Mouse (Mus musculus) hindbrain, embryonic 16.5 days (tissue): Measurements from ENCODE around the gene Abca3. TPM values are rescaled to one million over a fixed set of nuclear protein-coding genes. Genes with fewer than 3 reads are reported as not detected.
A peak's percentile ranks its signal among the peaks of the same experiment; 100 is the strongest.
"Not testable (repeated sequence)": the region's sequence is repeated elsewhere in the genome, so short reads cannot be mapped to it uniquely, and the experiment has no call there.

Experiments
- ATAC-seq: fragments of 200-750 bp; cut with Nextera tagmentation; 2 replicates; pipeline ENCODE4 v1.8.0; 2017; ENCODE audit warnings: moderate TSS enrichment, moderate library complexity
- H3K27ac ChIP-seq: fragments of 300-500 bp; sonication (generic); 2 replicates; pipeline ENCODE4 v1.5.1; 2014; ENCODE audit warnings: low read depth, mild to moderate bottlenecking, control low read depth, low read length, moderate library complexity
- H3K27me3 ChIP-seq: fragments of 300-500 bp; sonication (generic); replicated peaks from 2 replicates; pipeline ENCODE4 v1.6.1; 2014; ENCODE audit warnings: low read length; ENCODE audit not compliant: control insufficient read depth, insufficient read depth
- H3K36me3 ChIP-seq: fragments of 300-500 bp; sonication (generic); 2 replicates; pipeline ENCODE4 v1.6.1; 2014; ENCODE audit warnings: mild to moderate bottlenecking, low read length, moderate library complexity, mixed read lengths; ENCODE audit not compliant: control insufficient read depth, insufficient read depth
- H3K4me1 ChIP-seq: fragments of 300-500 bp; sonication (generic); 2 replicates; pipeline ENCODE4 v1.6.1; 2014; ENCODE audit warnings: low read depth, low read length; ENCODE audit not compliant: control insufficient read depth, insufficient read depth
- H3K4me2 ChIP-seq: fragments of 300-500 bp; sonication (generic); 2 replicates; pipeline ENCODE4 v1.6.1; 2014; ENCODE audit warnings: mild to moderate bottlenecking, low read length, control low read depth, moderate library complexity
- H3K4me3 ChIP-seq: fragments of 300-500 bp; sonication (generic); 2 replicates; pipeline ENCODE4 v1.5.1; 2014; ENCODE audit warnings: mild to moderate bottlenecking, low read length, control low read depth, moderate library complexity
- H3K9ac ChIP-seq: fragments of 300-500 bp; sonication (generic); 2 replicates; pipeline ENCODE4 v1.6.1; 2014; ENCODE audit warnings: low read depth, mild to moderate bottlenecking, control low read depth, low read length, moderate library complexity
- H3K9me3 ChIP-seq: fragments of 300-500 bp; sonication (generic); 2 replicates; pipeline ENCODE4 v1.6.1; 2014; ENCODE audit warnings: mild to moderate bottlenecking, low read length, moderate library complexity; ENCODE audit not compliant: control insufficient read depth
- WGBS: fragments of 180-500 bp; shearing (Covaris S2); extraction: QIAGEN DNeasy Blood & Tissue Kit; methylation state at CpG from one replicate; pipeline ENCODE4 v1.1.7; 2014; 5-methylcytosine and 5-hydroxymethylcytosine counted together
- polyA plus RNA-seq: library from polyadenylated mRNA; unstranded; fragments of >200 nt; fragmentation: Nextera tagmentation; extraction: Ambion mirVana; gene quantifications from 2 replicates; pipeline ENCODE4 v1.2.1, GENCODE M21; 2015

Gene Abca3
- polyA plus RNA-seq, 1 experiment from 2014 or later = 30.1 TPM

DNA sequence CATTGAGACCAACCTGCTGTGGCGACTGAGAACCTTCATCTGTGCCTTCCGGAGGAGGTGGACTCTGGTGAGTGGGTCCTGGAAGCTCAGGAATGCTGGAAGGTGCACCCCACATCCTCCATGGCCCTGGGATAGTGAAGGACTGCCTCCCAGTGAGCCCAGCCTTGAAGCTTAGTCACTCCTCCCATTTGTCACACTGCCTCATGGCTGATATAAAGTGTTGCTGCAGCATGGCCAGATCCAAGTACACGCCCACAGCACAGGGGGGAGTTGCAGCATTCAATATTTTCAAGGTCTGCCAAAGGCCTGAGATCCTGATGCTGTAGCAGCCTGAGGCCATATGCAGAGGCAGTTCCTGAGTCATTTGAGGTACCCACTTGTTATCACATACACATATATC is 50.6 kb downstream of the Abca3 start:
- H3K4me2 ChIP-seq = no peak overlapping the region
- H3K36me3 ChIP-seq = peaks cover 43% of the 10 kb centered on the region
- no peak overlapping the region for H3K9ac ChIP-seq
- no peak for ATAC-seq
- H3K4me3 ChIP-seq = no peak overlapping the region
- WGBS = 79% methylated on average over 3 of the region's 3 CpGs
- H3K4me1 ChIP-seq = no peaks in the 10 kb centered on the region
- no peaks in the 10 kb centered on the region for H3K9me3 ChIP-seq
- no peak overlapping the region for H3K27ac ChIP-seq
- no peaks in the 10 kb centered on the region for H3K27me3 ChIP-seq

- Histone ChIP-seq H3K27ac (no peak overlapping the region), H3K4me2 (no peak overlapping the region), H3K27me3 (no peaks in the 10 kb centered on the region), H3K4me3 (no peak overlapping the region), H3K4me1 (no peaks in the 10 kb centered on the region), H3K36me3 (peaks cover 25% of the 10 kb centered on the region), H3K9ac (no peak overlapping the region), H3K9me3 (no peaks in the 10 kb centered on the region)
- no peak for ATAC-seq
- WGBS = 89% methylated on average over 12 of the region's 12 CpGs
These were observed 55.5 kb downstream of the Abca3 start for GRCm38 (mm10) chr17:24407116-24407803.

DNA sequence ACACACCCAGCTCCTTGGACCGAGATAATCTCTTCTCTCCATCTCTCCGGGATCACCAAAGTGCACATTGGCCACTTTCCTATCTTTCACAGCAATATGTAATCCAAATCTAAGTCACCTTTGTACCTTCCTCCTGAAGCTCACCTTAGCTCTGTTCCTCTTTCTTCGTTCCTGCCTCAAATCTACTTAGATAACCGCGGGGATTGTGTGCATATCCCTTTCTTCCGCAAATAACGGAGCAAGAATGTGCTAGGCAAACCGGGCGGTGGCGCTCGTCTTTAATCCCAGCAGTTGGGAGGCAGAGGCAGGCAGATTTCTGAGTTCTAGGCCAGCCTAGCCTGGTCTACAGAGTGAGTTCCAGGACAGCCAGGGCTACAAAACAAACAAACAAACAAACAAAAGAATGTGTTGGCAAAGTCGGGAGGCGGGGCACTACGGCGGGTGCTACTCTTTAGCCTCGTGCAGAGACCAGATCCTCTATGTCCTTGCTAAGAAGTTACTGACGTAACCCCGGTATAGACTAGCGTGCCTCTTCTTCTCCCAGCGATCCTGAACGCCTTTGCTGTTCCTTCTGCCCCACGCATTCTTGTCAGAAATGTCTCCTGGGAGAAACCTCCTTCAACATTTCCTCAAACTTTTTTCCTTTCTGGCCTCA is 61.9 kb downstream of the Abca3 start:
- H3K9ac ChIP-seq = peak overlapping the region; percentile 63
- peak overlapping the region; percentile 86 for H3K4me3 ChIP-seq
- no peaks in the 10 kb centered on the region for H3K9me3 ChIP-seq
- ATAC-seq = peak; percentile 44
- H3K4me1 ChIP-seq = peaks cover 23% of the 10 kb centered on the region
- H3K4me2 ChIP-seq = peak overlapping the region; percentile 95
- H3K27ac ChIP-seq = peak overlapping the region; percentile 91
- H3K36me3 ChIP-seq = peaks cover 12% of the 10 kb centered on the region
- 35% methylated on average over 22 of the region's 22 CpGs for whole genome bisulfite sequencing
- no peaks in the 10 kb centered on the region for H3K27me3 ChIP-seq

- Histone ChIP-seq H3K9me3 (no peaks in the 10 kb centered on the region), H3K4me1 (peaks cover 23% of the 10 kb centered on the region), H3K27ac (peak within 1 kb of the TSS; percentile 91), H3K36me3 (peaks cover 7% of the 10 kb centered on the region), H3K4me3 (peak within 1 kb of the TSS; percentile 86), H3K4me2 (peak within 1 kb of the TSS; percentile 95), H3K27me3 (no peaks in the 10 kb centered on the region), H3K9ac (peak within 1 kb of the TSS; percentile 90)
- WGBS = under 1% methylated on average over 62 of the region's 64 CpGs
- peak; percentile 97 for ATAC-seq
These were observed 62.7 kb downstream of the Abca3 start, which contains the start of gene Rnps1 for GRCm38 (mm10) chr17:24414230-24414976. Gene Rnps1 (plus strand): TSS chr17:24414565.

DNA sequence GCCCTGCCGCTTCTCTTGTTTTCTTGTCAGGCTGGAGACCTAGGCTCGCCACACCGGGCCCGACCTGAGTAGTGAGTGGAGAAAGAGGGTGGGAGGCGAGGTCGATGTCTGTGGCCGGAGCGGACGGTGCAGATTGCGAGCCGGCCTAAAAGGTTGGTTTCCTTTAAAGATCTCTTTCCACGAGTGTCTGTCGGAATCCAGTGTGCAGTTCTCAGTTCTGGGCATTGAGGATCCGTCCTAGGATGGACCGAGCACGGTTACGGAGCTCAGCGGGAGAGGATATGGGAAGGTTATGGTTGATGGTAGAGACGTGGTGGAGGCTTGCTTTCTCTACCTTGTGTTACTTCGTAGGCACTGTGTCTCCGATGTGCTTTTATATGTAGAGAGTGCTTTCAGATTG is 63.3 kb downstream of the Abca3 start:
- Histone ChIP-seq H3K4me2 (peak overlapping the region; percentile 95), H3K27me3 (no peaks in the 10 kb centered on the region), H3K4me3 (peak overlapping the region; percentile 86), H3K9ac (peak overlapping the region; percentile 90), H3K36me3 (peaks cover 10% of the 10 kb centered on the region), H3K27ac (peak overlapping the region; percentile 91), H3K9me3 (no peaks in the 10 kb centered on the region), H3K4me1 (peaks cover 23% of the 10 kb centered on the region)
- no peak for ATAC-seq
- 0% methylated on average over 21 of the region's 21 CpGs for WGBS

DNA sequence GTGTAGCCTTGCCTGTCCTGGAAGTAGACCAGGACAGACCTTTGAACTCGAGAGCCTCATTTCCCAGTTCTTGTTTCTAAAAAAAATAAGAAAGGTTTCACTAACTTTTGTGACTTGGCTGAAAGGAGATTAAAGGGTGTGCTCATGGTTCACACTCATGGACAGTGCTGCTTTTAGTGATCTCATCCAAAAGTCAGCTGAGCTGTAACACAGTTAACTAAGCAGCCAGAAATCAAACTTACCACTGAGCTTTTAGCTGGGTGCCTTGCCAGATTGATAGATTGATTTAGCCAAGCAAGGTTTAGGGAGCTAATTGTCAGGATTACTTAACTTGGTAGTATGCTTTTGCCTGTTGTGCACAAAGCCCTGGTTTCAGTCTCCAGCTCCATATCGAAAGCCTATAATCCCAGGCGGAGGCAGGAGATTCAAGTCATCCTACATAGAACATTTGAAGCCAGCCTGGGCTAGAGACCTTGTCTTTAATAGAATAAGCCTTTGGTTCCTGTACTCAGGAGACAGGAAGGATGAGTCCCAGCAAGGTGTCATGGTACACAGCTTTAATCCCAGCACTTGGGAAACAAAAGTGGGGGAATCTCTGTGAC is 64.4 kb downstream of the Abca3 start:
- Histone ChIP-seq H3K27me3 (no peaks in the 10 kb centered on the region), H3K9ac (no peak overlapping the region), H3K4me1 (peaks cover 23% of the 10 kb centered on the region), H3K9me3 (no peaks in the 10 kb centered on the region), H3K36me3 (peaks cover 21% of the 10 kb centered on the region), H3K4me3 (no peak overlapping the region; the same call in 1 of the 2 replicates), H3K27ac (no peak overlapping the region), H3K4me2 (peak overlapping the region; percentile 95)
- WGBS = 92% methylated on average over 3 of the region's 3 CpGs
- ATAC-seq = no peak

DNA sequence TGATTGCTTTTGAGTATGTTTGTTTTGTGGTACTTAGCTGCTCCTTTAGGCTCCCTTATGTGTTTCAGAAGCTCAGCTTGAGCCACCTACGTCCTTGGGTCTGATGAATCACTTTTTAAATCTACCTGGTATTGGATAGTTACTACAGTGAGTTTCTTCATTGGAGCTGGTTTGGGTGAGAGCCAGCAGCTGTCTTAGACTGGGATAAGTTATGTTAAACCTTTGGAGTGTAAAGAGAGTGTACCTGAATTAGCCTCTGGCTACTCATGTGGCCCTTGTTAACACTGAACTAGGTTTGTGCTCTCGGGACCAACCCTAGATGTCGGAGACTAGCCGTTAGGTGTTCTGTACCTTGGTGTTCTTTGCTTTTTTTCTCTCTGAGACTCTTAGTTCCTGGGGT is 71.4 kb downstream of the Abca3 start:
- whole genome bisulfite sequencing = 93% methylated on average over 4 of the region's 4 CpGs
- H3K36me3 ChIP-seq = peaks cover 42% of the 10 kb centered on the region

GRCm38 (mm10) chr17:24424489-24424888 is 72.7 kb downstream of the Abca3 start:
- 94% methylated on average over 5 of the region's 5 CpGs for WGBS
- no peak overlapping the region for H3K9ac ChIP-seq
- H3K27me3 ChIP-seq = no peaks in the 10 kb centered on the region
- H3K4me2 ChIP-seq = no peak overlapping the region
- peaks cover 38% of the 10 kb centered on the region for H3K36me3 ChIP-seq
- no peaks in the 10 kb centered on the region for H3K9me3 ChIP-seq
- H3K27ac ChIP-seq = no peak overlapping the region
- H3K4me3 ChIP-seq = no peak overlapping the region
- ATAC-seq = no peak
- H3K4me1 ChIP-seq = peaks cover 6% of the 10 kb centered on the region

More for the DNA sequence above, 71.4 kb downstream of the Abca3 start:
- ATAC-seq = no peak
- Histone ChIP-seq H3K9ac (no peak overlapping the region), H3K27ac (no peak overlapping the region), H3K4me1 (peaks cover 6% of the 10 kb centered on the region), H3K9me3 (no peaks in the 10 kb centered on the region), H3K4me2 (no peak overlapping the region), H3K27me3 (no peaks in the 10 kb centered on the region), H3K4me3 (no peak overlapping the region)

DNA sequence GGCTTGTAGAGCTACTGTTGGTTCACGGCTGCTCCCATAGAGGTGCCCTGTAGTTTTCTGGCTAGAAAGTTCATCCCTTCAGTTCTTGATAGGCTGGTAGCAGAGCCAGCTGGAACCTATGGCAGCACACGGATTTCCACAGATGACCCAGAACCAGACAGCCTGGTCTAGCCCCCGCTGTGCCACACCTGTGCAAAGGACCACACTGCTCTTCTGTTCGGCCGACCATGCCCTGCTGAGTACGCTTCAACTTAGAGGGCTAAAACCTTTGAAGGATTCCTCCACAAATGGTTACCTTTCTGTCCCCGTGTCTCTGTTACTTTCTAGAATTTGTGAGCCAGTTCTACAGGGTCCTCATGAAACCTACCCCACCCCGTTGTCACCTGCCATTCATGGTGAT is 73.6 kb downstream of the Abca3 start:
- peaks cover 30% of the 10 kb centered on the region for H3K36me3 ChIP-seq
- ATAC-seq, H3K4me1 ChIP-seq, H3K27ac ChIP-seq, H3K4me2 ChIP-seq, H3K9me3 ChIP-seq, H3K4me3 ChIP-seq, H3K9ac ChIP-seq, H3K27me3 ChIP-seq: not testable (repeated sequence)
- WGBS = 99% methylated on average over 5 of the region's 8 CpGs
